Mouse (Mus musculus): ENCODE results near the gene Rb1.

Rb1 gene

GRCm38 (mm10) chr14:73143710-73144420, 181.8 kb downstream of the Rb1 start:
- DNase-seq, result no peak

GRCm38 (mm10) chr14:73142896-73143709, 182.5 kb downstream of the Rb1 start:
- peak; percentile 82 to 83 for DNase-seq

GRCm38 (mm10) chr14:73142421-73142895, 183.2 kb downstream of the Rb1 start:
- no peak for DNase-seq

GRCm38 (mm10) chr14:73141800-73142199, 183.8 kb downstream of the Rb1 start:
- DNase-seq, result no peak

DNA sequence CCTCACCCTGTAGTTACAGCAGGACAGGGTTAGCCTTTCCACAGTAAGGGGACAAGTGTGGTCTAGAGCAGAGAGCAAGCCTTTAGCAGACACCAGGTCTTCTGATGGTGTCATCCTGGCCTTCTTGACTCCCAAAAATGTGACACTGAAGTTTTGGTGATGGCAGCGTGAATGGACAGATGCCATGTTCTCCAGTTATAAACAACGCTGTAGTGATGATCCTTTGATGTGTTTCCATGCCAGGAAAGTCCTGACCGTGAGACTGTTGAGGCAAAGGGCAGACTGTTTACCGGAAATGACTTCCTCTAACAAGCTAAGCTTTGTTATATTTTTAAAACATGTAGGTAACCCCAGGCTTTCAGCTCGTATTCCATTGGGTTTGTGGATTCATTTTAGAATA, 185.8 kb downstream of the Rb1 start:
- DNase-seq, result no peak

DNA sequence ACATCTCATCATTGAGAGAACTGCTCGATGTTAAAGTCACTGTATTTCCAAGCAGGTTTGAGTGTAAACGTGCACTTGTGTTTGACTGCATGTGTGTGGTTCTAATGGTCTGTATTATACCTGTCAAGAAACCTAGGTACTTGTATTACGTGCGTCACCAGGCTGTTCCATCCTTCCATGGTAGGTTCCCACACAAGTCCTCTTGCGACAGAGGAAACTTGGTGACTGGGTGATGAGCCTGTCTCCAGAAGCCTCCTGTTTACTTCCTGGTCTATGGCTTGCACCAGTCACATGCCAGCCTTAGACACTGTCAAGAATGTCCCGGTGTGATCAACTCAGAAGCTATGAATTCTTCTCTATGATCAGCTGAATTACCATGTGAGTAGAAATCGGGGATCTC, 187.1 kb downstream of the Rb1 start:
- no peak for DNase-seq

- no peak for DNase-seq
Measured at GRCm38 (mm10) chr14:73137234-73137633, 188.4 kb downstream of the Rb1 start.

Measured in kidney, adult 8-10 months (tissue).